Mouse (Mus musculus) mesoderm, embryonic 11.5 days (tissue): ENCODE data around the gene Rhoq.

Experiments
- DNase-seq: peaks from one replicate; pipeline ENCODE4 v3.0.0-alpha.2; 2012; ENCODE audit warnings: low read depth, low spot score

Rhoq gene

GRCm38 (mm10) chr17:86962894-86963585 lies at the start of gene Rhoq:
Rhoq (plus strand) TSS chr17:86963082.
- DNase-seq: peak; percentile 90

GRCm38 (mm10) chr17:86915540-86915939 lies 47.3 kb upstream of the Rhoq start:
- no peak for DNase-seq

GRCm38 (mm10) chr17:86917048-86917447 lies 45.8 kb upstream of the Rhoq start, which contains the start of gene Tmem247:
Tmem247 (plus strand) TSS chr17:86917348.
- no peak for DNase-seq

GRCm38 (mm10) chr17:86918786-86919185 lies 44.1 kb upstream of the Rhoq start:
- no peak for DNase-seq

GRCm38 (mm10) chr17:86919729-86920128 lies 43.2 kb upstream of the Rhoq start:
- DNase-seq: no peak

- DNase-seq: no peak
These were observed 38.2 kb upstream of the Rhoq start for GRCm38 (mm10) chr17:86924679-86925078.

- no peak for DNase-seq
These were observed 36.0 kb upstream of the Rhoq start for GRCm38 (mm10) chr17:86926836-86927235.

GRCm38 (mm10) chr17:86929355-86929754 lies 33.5 kb upstream of the Rhoq start:
- no peak for DNase-seq

GRCm38 (mm10) chr17:86929981-86930380 lies 32.9 kb upstream of the Rhoq start:
- no peak for DNase-seq

GRCm38 (mm10) chr17:86932896-86933295 lies 30.0 kb upstream of the Rhoq start:
- DNase-seq: no peak

- no peak for DNase-seq
These were observed 25.8 kb upstream of the Rhoq start for GRCm38 (mm10) chr17:86937064-86937463.

- DNase-seq: peak; percentile 87
These were observed 25.3 kb upstream of the Rhoq start for GRCm38 (mm10) chr17:86937497-86938155.

- no peak for DNase-seq
These were observed 24.2 kb upstream of the Rhoq start for GRCm38 (mm10) chr17:86938683-86939082.

GRCm38 (mm10) chr17:86942112-86942511 lies 20.8 kb upstream of the Rhoq start:
- no peak for DNase-seq

GRCm38 (mm10) chr17:86943158-86943557 lies 19.7 kb upstream of the Rhoq start:
- no peak for DNase-seq

- DNase-seq: no peak
These were observed 16.8 kb upstream of the Rhoq start for GRCm38 (mm10) chr17:86946078-86946477.

GRCm38 (mm10) chr17:86947840-86948796 lies 14.8 kb upstream of the Rhoq start, which contains the start of gene Atp6v1e2:
Atp6v1e2 (minus strand) TSS chr17:86947897.
- no peak for DNase-seq

GRCm38 (mm10) chr17:86948801-86949200 lies 14.1 kb upstream of the Rhoq start:
- no peak for DNase-seq

- no peak for DNase-seq
These were observed 5.6 kb upstream of the Rhoq start for GRCm38 (mm10) chr17:86957239-86957638.

- no peak for DNase-seq
These were observed 4.9 kb upstream of the Rhoq start for GRCm38 (mm10) chr17:86957968-86958367.

- no peak for DNase-seq
These were observed 1.5 kb upstream of the Rhoq start for GRCm38 (mm10) chr17:86961301-86961841.
